Mouse (Mus musculus): Measurements from ENCODE around the gene Csf3.
"Not testable (repeated sequence)": the region's sequence is repeated elsewhere in the genome, so short reads cannot be mapped to it uniquely, and the experiment has no call there.

Csf3 gene

DNA sequence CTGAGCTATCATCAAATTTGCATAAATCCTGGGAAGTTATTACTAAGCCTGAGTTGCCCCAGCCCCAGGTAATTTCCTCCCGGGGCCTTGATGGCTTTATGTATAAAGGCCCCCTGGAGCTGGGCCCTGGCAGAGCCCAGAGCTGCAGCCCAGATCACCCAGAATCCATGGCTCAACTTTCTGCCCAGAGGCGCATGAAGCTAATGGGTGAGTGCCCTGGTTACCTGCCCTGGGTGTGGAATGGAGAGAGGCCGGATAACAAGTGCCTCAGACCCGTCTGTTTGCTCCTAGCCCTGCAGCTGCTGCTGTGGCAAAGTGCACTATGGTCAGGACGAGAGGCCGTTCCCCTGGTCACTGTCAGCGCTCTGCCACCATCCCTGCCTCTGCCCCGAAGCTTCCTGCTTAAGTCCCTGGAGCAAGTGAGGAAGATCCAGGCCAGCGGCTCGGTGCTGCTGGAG lies at the start of gene Csf3:
Csf3 (plus strand) TSS at position 51 of the 458 bp plus-strand sequence.
- no peak for DNase-seq (ENCODE audit: low spot score)

DNA sequence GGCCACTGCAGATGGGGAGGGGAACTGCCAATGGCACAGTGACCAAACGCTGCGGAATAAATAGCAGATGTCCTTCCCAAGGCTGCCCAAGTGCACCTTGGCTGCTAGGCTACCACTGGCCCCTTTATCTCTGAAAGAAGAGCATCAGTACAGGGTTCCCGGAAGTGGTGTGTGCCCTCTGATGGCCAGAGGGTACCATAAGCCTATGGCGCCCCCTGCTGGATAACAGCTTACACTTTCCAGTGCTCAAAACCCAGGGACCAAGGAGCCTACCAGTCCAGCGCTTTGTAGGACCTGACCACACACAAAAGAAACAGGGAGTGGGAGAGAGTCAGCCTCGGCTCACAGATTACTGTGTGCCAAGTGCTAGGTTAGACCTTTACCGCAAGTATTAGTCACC lies 46.0 kb upstream of the Csf3 start:
- DNase-seq (ENCODE audit: low spot score), result not testable (repeated sequence)

DNA sequence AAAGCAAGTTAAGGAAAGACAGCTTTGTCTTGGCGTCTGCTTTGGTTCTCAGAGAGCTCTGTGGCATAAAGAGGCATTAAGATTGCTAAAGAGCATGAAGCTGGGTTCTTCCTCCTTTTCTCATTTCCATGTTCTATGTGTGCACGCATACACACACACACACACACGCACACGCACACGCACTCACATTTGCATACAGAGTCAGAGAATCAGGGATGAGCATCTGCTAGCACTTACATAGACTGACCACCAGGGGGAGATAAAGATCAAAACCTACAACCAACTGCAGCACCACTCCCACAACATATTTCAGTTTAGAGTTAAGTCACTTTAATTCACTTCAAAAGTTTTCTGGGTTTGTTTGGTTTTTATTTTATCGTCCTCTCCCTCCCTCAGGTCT lies 40.5 kb upstream of the Csf3 start:
- peak; percentile 68 for DNase-seq (ENCODE audit: low spot score)

DNA sequence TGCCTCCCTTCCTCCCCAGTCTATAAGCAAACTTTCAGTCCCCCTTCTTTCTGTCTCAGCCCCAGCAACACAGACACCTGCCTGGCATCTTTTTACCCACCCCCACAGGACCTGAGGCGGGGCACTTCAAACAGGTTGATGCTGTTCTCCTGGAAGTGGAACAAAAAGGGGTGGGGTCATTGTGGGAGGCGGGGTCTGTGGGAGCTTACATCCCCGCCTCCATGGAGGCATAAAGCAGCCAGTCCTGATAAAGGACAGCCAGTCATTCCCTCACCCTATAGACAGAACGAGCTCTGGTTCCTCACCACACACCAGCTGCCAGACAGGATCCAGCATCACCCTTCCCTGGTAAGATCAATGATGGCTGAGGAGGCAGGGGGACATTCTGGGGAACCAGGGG lies 37.0 kb upstream of the Csf3 start, which contains the start of gene Gsdma:
Gsdma (plus strand) TSS at position 261 of the 400 bp plus-strand sequence.
- DNase-seq (ENCODE audit: low spot score), result no peak

DNA sequence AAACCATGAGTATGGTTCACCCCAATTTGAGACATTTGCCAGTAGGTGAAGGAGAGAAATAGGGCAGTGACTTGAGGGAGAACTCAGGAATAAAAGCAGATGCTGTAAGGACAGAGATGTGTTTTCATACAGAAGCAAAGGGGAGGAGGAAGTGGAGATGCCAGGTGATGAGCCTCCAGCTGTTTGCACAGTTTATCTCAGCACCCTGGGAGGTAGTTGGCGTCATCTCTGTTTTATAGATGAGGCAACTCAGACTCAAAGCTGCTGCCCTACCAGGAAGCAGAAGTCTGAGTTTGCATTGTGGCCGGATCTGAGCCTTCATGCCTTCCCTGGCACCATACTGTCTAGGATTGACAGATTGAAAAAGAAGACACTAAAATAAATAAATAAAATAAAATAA lies 32.1 kb upstream of the Csf3 start:
- DNase-seq (ENCODE audit: low spot score), result no peak

DNA sequence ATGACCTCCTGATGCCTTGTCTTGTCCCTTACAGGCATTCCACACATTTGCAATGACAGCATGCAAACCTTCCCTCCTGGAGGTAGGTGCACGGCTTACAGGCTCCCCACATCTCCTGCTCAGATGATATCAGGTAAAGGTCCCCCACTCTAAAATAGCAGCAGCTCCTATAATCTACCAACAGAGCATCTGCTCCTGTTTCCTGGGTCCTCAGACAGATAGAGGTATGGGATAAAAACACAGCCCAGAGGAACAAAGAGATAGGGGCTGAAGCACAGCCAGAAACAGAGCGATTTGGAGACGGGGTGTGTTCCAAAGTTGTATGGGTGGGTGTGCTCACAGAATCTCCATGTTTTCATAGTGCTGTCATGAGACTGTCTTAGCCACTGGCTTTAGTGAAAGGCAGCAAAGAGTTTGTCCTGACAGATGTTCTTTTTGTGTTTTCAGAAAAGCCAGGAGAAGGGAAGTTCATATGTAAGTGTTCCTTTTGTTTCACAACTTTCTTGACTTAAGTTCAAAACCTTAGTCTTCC lies 29.7 kb upstream of the Csf3 start:
- DNase-seq (ENCODE audit: low spot score), result no peak

DNA sequence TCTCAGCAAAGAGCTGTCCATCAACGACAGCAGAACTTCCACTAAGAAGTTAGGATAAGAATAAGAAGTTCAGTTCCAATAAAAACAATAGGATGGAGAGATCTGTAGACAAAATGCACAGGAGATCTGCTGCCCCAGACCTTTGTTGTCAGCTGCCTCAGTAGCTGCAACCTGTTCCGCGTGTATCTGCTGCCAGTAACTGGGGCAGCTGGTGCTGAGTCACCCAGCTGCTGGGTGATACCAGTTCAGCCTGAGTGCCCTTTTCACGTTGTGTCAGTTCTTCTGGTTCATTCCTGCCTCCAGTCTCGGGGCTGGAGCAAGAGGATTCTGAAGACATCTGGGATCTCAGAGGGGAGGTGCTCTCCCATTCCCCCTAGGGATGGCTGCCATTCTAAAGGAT lies 29.2 kb upstream of the Csf3 start:
- no peak for DNase-seq (ENCODE audit: low spot score)

DNA sequence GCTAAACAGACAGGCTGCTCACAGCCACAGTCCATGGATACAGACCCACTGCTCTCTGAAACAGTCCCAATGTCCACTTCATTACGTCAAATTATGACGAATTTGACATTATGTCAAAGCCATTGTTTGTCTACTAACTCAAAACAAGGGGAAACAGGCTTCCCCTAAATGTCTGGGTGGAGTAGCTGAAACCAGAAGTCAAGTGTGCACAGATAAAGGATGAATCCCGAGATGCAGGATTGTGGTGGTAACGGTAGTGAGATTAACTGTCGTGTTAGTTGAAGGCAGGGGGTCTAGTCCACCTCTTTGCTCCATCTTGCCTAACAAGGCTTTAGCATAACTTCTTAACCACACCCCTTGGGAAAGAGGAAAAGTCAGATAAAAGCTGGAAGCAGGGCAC lies 28.6 kb upstream of the Csf3 start:
- DNase-seq (ENCODE audit: low spot score), result no peak

DNA sequence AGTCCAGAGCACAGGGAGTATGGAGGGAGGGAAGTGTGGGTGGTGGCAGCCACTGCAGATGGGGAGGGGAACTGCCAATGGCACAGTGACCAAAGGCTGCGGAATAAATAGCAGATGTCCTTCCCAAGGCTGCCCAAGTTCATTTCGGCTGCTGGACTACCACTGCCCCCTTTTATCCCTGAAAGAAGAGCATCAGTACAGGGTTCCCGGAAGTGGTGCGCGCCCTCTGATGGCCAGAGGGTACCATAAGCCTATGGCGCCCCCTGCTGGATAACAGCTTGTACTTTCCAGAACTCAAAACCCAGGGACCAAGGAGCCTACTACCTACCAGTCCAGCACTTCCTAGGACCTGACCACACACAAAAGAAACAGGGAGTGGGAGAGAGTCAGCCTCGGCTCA lies 27.9 kb upstream of the Csf3 start:
- DNase-seq (ENCODE audit: low spot score), result not testable (repeated sequence)

DNA sequence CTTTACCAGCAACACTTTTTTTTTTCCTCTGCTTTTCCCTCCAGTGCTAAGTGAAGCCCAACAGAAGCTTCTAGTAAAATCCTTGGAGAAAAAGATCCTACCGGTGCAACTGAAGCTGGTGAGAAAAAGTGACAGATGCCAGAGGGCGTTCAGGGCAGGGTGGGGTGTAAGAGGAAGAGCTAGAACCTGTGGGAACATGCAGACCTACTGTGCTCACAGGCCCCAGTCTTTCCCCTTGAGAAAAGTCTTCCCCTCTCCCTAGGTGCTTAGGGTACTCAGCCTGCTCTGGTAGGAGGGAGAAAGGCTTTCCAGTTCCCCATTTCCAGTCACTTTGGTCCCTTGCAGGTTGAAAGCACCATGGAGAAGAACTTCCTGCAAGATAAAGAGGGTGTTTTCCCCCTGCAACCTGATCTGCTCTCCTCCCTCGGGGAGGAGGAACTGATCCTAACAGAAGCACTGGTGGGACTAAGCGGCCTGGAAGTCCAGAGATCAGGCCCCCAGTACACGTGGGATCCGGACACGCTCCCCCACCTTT lies 25.2 kb upstream of the Csf3 start:
- no peak for DNase-seq (ENCODE audit: low spot score)

DNA sequence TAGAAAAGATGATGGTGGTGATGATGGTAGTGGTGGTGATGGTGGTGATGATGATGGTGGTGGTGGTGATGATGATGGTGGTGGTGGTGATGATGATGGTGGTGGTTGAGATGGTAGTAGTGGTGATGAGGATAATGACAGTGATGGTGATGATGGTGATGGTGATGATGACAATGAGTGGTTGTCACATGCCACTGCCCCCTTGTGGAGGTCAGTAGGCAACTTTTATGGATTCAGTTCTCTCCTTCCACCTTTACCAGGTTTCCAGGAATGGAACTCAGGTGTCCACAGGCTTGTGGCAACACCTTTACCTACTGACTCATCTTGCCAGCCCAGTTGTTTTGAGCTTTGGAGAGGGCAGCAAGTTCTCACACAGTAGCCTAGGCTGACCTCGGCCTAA lies 21.0 kb upstream of the Csf3 start:
- DNase-seq (ENCODE audit: low spot score), result no peak

DNA sequence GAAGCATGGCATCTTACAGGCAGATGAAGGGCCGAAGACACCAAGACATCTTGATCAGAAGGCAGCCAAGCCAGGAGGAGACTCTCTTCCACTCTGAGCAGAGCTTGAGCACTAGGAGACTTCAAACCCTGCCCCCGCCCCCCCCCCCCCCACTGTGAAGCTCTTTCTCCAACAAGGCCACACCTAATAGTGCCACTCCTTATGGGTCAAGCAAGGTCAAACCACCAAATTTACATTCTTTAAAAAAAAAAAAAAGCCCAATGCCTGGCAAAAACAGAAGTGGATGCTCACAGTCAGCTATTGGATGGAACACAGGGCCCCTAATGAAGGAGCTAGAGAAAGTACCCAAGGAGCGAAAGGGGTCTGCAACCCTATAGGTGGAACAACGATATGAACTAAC lies 20.5 kb upstream of the Csf3 start:
- not testable (repeated sequence) for DNase-seq (ENCODE audit: low spot score)

DNA sequence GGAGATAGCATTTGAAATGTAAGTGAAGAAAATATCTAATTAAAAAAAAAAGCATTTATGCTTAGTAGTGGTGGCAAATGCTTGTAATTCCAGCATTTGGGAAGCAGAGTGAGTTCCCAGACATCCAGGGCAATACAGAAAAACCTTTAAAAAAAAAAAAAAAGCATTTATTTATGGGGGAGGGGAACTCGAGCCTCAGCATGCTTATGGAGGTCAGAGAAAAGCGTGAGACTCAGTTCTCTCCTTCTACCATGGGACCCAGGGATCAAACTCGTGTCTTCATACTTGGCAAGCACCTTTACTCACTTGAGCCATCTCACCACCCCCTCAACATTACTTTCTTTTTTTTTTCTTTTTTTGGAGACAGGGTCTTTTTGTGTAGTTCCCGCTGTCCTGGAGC lies 19.9 kb upstream of the Csf3 start:
- no peak for DNase-seq (ENCODE audit: low spot score)

DNA sequence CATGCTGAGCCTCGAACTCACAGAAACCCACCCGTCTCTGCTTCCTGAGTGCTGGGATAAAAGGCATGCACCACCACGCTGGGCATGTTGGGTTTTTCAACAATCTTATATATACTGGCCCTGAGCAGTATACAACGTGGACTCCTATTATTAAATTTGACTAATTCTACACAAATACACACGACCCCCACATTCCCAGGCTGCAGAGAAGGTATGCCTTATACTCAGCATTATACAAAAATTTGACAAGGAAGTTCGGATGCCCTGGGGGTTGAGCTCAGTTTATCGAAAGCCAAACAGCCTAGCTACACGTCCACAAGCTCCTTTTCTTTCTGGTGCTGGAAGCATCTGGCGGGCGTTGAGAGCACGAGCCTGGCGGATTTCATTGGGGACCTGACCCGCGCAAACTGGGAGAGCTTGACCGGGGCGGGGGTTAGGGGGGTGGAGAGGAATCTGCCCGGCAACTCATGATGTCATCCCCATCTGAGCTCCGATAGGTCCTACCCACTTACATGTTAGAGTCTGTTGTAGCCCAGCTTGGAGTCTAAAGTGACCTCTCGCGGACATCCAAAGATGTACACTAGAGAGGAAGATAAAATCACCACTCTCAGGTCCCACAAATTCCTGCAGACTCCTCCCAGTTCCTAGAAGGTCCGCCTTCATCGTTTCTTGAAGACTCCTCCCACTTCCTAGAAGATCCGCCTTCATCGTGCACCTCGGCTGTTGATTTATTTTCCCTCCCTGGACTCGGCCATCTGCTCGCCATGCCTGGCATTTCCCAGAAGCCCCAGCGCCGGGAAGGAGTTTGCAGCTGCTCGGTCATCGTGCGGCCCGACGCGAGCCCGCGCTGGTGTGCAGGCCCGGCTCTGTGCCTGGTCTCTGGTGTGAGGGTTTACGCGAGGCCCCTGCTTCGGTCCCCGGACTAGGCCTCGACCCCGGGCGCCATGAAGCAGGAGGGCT lies 19.0 kb upstream of the Csf3 start, which contains the start of gene Psmd3:
Psmd3 (plus strand) TSS at position 769 of the 960 bp plus-strand sequence.
- peak; percentile 95 for DNase-seq (ENCODE audit: low spot score)

DNA sequence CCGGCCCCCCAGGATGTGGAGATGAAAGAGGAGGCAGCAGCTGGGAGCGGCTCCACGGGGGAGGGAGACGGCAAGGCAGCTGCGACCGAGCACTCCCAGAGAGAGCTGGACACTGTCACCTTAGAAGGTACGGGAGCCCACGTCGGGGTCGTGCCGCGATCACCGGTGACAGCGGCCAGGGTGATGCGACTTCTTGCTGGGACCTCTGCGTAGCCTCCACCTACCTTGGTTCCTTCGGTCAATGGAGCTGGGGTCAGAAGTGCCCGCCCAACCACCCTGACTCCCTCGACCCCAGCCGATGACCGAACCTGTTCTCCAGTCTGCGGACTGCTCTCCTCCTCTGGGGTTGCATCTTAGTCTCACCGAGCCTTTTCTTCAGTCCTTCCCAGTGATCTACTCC lies 18.3 kb upstream of the Csf3 start:
- no peak for DNase-seq (ENCODE audit: low spot score)

DNA sequence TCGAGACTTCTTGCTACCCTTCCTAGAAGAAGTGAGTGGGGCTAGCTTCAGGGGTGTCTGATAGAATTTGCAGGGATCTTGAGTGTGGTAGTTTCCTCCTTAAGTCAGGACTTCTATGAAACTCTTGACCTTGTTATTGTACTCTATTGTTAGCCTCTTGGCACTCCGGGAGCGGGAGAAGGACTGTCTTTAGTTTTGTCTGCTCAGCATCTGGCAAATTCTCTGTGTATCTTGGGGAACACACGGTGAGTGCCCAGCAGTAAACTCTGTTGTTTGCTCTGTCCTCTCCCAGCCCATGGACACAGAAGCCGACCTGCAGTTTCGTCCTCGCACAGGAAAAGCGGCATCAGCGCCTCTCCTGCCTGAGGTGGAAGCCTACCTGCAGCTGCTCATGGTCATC lies 15.4 kb upstream of the Csf3 start:
- DNase-seq (ENCODE audit: low spot score), result no peak

DNA sequence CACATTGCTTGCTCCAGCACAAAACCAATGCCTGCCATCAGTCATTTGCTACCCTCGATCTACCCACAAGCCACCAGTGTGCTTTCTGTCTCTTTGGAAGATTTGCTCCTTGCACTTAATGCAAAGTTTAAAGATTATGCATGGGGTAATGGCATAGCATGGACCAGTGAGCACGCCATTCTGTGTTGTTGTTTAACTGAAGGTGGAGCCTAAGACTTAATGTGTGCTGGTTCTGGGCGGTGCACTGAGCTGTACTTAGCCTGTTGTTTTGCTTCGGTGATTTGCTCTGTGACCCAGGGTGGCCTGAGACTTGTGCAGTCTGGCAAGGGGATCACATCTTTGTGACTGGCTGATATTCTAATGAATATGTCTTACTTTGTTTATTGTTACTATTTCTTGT lies 14.1 kb upstream of the Csf3 start:
- DNase-seq (ENCODE audit: low spot score), result no peak

DNA sequence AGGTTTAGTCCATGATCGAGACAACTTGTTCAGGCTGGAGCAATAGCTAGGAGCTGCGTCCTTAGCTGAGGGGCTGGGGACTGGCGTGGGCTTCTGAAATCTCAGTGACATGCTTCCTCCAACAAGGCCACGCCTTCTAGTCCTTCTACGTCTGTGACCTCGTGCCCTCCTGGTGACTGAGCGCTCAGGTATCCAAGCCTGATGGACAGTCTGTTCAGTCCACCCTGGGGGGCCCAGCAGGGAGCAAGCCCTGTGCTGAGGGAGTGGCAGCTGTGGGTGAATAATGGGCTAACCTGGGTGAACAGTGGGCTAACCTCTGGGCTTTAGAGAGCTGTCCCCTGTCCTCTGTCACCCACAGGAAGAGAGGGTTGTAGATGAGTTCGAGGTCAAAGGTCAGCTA lies 13.1 kb upstream of the Csf3 start:
- DNase-seq (ENCODE audit: low spot score), result no peak

DNA sequence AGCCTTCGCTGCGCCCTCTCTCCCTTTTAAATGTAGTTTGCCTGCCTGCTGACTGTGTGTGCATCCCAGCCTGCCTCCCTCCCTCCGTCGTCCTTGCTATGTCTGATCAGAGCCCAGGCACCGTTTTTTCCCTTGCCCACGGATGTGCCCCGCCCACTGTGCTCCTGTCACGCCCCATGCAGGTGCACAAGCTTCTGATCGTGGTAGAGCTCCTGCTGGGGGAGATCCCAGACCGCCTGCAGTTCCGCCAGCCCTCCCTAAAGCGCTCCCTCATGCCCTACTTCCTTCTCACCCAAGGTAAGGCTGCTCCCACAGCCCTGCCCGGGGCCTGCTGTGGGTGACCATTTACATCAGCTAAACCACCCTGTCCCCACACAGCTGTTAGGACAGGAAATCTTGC lies 7.9 kb upstream of the Csf3 start:
- no peak for DNase-seq (ENCODE audit: low spot score)

DNA sequence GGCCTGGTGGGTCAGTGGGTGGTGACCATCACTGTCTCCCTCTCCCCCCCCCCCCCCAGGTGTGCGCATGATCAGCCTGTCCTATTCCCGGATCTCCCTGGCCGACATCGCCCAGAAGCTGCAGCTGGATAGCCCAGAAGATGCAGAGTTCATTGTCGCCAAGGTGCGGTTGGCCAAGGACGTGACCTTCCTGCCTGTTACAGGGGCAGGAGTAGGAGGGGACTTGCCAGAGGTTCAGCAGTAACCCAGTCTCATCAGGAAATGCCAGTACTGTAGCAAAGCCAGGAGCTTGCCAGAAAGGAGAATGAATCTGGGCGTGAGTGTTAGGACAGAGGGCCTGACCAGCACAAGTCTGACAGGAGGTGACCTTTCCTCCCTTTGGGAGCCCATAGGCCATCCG lies 7.3 kb upstream of the Csf3 start:
- DNase-seq (ENCODE audit: low spot score), result no peak

DNA sequence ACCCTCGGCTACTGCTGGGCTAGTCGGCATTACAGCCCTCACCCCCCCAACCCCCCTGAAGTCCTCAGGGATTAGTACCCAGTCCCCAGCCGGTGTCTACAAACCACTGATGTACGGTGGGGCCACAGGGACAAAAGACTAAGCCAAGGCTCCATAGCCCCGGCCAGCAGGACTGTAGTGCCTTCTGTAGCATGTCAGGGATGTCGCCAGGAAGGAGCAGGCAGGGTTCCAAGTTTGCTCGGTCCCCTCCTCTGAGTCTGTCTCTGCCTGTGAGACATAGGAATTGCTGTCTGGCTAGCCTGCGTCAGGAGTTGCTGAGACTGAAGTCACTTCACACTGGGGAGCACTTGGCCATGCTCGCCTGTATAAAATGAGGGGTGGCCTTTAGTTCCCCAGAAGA lies 6.8 kb upstream of the Csf3 start:
- no peak for DNase-seq (ENCODE audit: low spot score)

DNA sequence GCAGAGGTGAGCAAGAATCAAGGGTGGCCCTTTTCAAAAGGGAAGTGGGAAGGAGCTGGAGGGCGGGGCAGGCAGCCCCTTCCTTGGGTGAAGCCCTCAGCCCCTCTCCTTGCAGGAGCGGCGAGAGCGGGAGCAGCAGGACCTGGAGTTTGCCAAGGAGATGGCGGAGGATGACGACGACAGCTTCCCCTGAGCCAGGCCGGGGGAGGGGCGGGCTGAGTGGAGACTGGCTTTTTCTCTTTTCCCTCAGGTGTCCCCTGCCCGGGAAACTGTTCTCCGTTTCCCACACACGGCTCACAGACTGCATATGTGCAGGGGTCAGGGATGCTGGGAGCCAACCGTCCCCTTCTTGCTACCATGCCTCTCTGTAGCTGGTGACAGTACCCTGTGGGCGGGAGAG lies 5.7 kb upstream of the Csf3 start:
- DNase-seq (ENCODE audit: low spot score), result no peak
